Mouse (Mus musculus) mesoderm, embryonic 11.5 days (tissue): ENCODE measurements around the gene Ctnna2.

Experiments used
- DNase-seq: peaks from one replicate; pipeline ENCODE4 v3.0.0-alpha.2; 2012; ENCODE audit warnings: low read depth, low spot score

Gene Ctnna2

DNA sequence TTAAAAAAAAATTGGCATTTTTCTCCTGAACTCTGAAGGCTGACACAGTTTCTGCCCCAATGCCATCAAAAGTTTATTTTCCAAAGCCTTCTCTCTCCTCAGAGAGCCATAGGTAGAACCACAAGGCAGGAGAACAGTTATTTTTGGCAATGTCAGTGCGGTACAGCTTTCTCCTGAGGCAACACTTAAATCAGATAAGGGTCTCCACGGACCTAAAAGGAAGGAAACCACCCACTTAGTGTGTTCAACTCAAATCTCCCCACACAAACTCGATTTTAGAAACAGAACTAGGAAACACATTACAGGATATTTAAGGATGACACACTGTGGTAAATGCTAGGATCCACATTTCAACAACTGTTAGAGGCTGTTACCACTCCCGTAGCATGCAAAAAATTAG, 803.7 kb downstream of the Ctnna2 start:
- no peak for DNase-seq

DNA sequence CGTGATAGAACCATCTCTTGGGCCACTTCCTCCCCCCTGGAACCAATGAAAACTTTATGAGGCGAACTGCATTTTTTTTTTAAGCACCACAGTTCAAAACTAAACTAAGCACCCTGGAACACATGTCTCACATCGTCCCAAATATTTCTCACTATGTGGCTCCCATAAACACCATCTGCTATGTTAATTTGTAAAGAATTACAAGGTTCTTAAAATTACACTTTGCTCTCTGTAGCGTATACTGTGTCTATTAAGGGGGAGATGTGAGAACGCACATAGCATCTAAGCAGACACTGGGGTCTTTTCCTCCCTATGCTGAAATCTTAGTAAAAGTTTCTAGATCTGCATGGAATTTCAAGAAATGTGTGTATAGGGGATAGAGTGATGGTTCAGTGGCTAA, 822.5 kb downstream of the Ctnna2 start:
- DNase-seq = no peak

DNA sequence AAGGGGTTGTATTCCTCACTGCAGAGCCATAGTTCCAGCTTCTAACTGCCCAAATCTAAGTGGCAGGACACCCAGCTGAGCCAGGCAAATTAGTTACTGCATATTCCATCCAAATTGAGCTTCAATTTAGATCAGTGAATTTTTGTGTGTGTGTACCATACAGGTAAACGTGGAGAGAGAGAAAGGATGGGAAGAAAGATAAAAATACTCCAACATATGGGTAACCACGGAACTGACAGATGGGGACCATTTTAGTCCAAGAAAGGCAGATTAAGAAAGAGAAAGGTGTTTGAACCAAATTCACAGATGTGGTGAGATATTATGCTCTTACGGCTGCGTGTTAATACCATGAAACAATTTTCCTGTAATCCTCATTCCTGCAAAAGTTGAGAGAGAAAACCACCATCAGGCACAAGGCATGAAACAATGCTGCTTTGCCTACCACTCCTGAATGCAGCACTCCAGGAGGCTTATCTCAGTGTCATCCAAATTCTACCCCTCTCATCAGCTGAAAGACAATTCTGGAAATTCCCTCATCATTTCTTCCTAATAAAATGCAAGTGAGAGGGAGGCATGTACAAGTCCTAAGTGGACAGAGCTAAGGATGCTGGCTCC, 840.1 kb downstream of the Ctnna2 start:
- no peak for DNase-seq

DNA sequence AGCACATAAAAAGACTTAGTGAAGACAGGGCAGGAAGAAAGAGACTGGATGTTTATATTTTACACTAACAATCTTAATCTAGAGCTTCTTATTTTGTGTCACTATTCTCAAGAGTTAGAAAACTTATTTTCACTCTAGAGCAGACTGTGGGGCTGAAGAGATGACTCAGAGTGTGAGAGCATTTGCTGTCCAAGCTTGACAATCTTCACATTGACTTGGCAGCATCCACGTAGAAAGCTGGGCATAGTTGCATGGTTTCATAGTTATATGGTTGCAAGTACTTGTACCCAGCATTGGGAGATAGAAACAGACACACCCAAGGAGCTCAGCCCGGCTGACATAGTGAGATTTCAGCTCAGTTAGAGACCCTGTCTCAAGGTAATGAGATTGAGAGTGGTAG, 858.6 kb downstream of the Ctnna2 start:
- DNase-seq = no peak

DNA sequence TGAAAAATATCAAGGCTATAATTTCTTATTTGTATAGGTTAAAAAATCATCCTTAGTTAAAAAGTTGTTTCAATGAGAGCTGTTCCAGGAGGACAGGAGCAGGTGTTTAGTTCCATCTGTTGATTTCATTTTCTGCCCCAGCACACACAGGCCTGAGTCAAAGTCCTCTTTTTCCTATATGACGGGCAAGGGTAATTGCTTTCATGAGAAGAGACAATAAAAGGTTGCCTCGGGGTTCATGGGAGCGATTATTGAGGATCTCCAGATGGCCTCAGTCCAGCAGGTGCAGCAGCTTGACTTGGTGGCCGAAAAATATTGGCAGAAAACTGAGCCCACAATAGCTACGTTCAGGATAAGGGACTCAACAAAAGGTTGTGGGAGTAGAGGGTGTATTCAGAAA, 859.0 kb downstream of the Ctnna2 start:
- DNase-seq = peak; percentile 27

DNA sequence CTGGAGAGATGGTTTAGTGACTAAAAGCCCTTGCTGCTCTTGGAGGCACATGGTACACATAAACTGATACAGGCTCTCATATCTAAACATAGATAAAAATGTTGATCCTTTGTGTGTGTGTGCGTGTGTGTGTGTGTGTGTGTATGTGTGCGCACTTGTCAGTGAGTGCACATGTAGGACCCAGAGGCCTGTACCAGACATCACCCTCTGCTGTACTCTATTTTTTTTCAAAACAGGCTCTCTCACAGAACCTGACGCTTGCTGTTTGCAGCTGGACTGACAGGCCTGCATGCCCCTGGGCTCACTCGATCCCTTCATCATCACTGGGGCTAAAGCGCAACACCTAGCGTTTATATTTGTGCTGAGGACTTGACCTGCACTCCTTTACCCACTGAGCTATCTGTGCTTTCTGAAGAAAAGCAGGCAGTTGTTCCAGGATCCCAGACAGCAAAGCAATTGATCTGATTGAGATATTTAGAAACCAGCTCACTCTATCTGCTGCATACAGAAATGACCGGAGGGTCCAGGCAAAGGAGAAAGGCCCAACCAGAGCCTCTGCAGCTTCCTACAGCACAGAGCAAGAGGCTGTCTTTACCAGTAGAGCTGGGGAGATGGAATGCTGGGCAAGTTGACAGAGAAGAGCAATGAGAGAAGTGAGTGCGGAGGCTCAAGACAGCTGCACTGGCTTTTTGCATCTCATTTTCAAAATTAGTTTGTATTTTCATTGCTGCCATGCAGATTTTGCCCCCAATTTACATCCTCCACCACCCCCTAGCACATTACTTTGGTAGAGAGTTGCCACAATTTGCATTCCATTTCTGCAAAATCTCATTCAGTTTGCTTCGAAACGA, 870.2 kb downstream of the Ctnna2 start:
- no peak for DNase-seq

DNA sequence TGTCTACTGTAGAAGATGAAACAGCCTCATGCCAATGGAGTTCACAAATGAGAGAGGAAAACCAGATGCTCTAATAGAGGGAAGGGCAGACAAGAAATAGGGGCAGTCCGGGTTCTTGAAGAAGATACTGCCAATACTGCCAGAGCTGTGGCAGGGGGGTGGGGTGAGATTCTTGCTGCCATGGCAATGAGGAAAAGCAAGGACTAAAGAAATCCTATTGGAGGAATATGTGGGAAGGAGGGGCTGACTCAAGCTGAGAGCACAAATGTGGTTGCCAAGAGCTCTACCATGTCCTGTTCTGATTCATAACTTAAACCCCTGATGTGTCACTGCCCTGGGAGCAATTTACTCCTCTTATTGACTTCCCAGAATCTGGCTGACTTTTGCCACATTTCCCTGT, 878.5 kb downstream of the Ctnna2 start:
- DNase-seq = no peak

DNA sequence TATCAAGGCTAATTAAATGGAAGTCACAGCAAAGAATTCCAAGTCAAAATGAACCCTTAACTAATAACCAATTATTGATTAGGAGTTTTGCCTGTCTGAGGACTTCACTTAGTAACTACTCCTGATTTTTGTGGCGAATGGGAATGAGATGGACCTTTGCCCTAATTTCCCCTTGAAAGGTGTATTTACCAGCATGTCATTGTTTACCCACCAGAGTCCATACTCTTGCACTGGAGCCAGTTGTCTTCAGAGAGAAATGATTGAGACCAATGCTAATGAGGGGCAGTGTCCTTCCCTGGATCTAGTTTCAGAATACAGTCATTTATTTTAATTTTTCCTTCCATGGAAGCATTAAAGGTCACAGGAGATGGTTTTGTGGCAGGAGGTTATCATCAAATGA, 881.0 kb downstream of the Ctnna2 start:
- DNase-seq = no peak

DNA sequence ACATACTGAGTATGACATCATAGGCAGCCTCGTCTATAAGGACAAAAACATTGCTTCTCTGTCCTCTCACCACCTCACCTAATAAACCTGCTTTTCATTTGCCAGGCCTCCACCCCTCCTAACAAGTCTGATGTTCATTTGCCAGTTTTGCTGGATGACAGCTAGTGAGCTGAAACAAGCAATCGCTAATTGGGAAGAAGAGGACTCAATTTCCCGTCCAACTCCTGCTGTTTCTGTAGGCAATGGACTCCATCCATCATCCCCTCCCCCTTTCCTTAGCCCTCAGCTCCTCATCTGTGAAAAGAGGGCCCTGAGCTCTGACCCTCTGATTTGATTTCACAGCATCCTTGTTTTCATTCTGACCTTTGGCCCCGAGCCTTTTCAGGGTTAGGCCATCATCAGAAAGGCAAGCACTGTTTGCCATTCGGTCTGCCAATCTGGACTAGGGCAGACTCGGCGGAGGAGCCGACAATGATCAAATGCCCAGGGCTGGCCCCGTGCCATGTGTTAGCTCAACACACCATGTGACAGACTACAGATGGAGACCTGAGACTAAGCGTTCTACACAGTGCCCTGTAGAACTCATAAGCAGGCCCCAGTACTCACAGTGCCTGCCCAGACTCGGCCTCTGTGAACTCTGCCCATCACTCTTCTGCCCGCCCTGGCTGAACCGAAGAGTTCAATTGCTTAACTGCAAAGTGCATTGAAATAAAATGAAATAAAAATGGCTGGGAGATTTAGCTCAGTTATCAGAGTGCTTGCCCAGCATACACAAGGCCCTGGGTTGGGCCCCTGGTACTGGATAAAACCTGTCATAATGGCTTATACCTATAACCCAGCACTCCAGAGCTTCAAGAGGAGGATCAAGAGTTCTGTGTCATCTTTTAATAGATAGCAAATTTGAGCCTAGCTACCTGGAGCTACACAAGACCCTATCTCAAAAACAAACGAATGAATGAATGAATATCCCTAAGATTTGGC, 903.8 kb downstream of the Ctnna2 start:
- DNase-seq = peak; percentile 71

DNA sequence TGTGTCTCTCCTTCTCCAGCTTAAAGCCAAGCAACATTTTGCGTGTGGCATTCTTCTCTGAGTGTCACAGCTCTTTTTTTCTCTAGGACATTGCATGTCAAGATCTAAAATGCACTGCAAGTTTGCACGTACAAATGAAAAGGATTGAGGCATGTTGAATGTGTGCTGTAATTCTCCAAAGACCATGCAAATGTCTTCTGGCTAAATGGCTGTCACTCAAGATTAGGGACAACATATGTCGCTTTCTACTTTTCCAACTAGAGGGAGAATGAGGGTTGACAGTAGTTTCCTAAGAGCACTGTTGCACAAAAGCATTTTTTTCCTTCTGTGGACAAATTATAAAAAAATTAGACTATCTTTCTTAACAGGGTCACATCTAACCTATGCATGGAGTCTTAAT, 909.9 kb downstream of the Ctnna2 start:
- no peak for DNase-seq

DNA sequence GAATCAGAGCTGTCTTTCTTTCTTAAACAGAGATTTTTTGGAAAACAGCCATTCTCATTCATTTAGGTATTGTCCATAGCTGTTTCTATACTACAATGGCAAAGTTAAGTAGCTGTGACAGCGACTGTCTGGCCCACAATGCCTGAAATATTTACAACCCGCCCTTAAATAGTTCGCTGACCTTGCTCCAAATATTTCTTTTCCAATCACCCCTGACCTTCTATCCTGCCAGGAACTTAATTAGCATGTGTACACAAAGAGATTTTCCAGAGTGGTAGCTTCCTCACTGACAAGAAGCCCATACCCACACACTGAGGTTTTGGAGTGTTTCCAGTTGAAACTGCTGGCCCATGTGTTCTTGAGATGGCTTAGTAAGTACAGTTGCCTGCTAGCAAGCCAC, 928.8 kb downstream of the Ctnna2 start:
- peak; percentile 69 for DNase-seq

DNA sequence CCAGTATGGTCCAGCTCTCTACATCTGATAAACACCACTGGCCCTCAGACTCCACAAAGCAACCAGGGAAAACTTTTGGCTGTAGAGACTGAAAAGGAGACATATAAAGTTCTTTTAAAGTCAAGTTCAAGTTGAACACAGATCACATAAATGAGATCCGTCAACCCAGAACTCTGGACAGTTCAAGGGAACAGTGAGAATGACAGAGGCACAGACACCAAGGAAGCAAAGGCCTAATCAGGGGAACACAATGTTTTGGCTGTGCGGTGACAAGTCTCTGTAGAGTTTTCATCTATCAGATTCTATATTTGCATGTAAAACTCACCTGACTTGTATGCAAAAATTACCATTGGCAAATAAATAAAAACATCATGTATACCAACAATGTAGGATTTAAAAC, 929.3 kb downstream of the Ctnna2 start:
- DNase-seq = no peak

DNA sequence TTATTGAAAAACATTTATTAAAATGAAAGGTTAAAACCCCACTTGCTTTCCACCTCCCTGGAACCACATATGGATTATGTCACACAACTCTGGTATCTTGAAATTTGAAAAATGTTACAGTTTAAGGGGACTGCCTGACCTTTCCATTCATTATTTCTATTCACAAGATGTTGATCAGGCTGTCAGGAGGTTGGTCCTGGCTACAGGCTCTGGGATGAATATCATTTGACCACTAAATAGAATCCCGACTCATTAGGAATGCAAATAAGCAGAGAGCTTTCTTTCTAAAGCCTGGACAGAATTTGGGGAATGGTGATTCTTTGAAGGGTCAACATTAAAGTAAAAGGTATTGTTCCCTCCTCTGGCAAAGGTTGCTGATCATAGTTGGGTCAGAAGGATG, 931.9 kb downstream of the Ctnna2 start:
- no peak for DNase-seq

DNA sequence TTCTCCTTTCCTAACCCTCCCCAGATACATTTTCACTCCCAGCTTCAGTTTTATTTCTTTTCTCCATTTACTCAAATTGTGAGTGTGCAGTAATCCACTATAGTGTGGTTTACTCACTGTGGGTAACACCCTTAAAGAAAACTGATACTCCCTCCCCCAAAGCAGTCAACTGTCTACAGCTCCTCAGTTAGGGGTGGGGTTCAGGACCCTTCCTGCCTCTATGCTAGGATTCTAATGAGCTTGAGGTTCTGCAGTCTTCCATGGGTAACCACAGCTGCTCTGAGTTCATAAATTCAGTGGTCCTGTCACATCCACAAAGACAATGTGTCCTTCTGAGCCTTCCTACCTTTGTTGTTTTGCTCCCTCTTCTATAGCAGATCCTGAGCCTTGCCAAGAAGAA, 954.4 kb downstream of the Ctnna2 start:
- DNase-seq = no peak

DNA sequence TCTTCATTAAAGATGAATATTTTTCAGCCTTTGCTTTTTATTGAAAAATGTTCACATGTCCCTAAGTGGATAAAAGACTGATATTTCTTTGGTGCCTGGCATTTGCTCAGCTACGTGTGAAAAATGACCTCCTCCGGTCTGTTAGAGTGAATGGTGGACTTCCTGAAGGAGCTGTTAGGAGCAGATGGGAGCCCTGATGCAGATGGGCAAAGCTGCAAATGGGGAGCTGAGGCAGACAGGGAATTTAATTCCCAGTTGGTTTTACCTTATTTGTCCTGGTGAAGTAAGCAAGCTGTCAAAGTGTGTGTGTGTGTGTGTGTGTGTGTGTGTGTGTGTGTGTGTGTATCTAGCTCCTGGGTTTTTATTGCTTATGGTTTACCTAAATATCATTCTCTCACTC, 966.3 kb downstream of the Ctnna2 start:
- DNase-seq = no peak

DNA sequence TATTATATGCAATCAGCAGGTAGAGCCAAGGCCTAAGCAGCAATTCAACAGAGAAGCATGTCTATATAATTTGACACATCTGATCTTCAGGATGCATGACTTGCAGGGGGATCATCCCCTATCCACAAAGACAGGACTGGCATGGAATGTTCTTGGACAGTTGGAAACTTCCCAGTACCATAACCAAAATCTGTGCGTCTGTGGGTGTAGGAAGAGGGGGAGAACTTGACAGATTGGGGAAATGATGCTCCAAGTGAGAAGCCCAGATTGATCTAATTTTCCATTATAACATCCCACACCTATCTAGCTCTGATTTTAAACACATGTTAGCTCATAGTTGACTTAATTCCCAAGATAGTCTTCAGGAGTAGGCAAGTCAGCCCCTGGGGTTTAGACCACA, 968.5 kb downstream of the Ctnna2 start:
- DNase-seq = no peak

DNA sequence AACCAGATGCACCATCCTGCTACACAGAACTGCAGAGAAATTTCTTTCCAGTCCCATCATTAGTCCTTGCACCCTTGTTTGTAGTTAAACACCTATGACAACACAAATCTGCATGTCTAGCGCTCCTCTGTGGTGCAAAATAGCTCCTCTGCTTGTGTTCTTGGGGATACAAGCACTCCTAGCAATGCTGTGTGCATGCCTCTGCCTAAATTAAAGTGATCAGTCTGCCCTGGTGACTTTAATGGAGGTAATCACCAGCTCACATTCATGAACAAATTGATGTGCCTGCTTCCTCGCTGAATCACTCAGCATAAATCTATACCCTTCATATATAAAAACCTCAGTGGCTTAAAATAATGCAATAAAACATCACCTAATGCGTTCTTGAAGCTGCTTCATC, 987.4 kb downstream of the Ctnna2 start:
- no peak for DNase-seq

DNA sequence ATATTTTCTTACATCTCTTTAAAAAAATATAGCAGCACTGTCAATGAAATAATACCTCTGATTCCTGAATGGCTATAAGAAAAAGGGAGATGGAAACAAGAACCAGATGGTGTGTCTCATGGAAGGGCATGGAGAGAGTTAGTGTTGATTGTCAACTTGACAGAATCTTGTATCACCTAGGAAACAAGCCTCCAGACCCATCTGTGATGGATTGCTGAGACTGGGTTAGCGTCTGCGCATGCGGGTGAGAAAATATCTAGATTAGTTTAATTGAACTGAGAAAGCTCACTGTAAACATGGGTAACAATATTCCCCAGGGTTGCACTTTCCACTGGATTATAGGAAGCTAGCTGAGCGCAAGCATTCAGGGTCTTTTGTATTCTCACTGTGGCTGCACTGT, 994.7 kb downstream of the Ctnna2 start:
- DNase-seq = peak; percentile 4

DNA sequence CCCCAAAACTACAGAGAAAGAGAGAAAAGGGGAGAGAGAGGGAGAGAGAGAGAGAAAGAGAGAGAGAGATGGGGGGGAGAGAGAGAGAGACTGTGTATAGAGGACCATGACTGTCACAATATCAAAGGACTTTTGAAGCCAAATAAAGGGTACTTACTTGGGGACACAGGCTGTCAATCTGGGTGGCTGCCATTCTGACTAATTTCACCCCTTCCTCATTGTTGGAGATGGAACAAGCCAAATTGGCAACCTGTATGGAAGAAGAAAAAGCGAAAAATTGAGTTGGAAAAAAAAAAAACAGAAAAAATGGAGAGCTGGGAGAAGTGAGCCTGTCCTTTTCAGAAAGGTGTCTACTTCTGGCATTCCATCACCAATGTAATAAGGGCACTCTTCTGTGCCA, 997.8 kb downstream of the Ctnna2 start:
- no peak for DNase-seq

DNA sequence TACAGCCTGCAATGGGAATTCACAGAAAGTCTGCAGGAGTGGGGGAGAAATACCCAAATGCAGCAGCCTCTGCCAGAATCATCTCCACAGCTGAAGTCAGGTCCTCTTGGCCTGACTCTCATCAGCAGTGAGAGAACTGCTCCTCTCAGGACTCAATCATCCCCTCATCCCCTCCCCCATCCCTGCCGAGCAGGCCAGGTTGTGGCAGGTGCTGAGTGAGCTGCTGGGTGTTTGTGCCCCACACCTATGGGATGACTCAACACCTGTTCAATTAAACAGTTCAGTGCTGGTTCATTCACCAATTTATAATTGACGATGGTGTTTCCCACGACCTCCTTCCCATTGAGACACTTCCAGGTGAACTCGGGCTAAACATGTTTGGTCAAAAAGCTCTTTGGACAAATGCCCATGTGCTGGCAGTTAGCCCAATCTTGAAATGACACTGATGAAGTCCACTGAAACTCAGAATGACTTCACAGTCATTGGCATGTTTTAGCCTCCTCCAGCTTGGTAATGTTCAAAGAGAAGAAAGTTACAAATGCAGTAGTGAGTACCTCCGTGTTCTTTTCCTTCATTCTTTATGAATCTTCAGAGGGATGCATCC, 1000.1 kb downstream of the Ctnna2 start:
- DNase-seq = no peak

DNA sequence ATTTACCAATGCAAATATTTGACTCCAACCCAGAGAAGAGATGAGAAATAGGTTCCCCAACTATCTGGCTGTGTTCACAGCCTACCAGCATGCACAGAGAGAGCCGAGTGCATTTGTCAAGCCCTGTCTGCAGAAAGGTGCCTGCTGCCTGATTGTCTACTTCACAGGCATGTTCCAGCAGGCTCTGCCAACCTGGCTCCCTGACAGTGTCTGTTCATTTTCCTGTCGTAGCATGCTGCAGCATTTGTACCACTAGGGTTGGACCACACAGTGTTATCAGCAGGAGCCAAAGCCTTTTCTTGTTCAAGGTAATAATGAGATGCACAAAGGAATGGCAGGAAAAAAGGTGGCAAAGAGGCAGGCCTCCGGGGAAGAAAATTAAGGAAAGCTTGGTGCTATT, 1001.7 kb downstream of the Ctnna2 start:
- DNase-seq = peak; percentile 5

DNA sequence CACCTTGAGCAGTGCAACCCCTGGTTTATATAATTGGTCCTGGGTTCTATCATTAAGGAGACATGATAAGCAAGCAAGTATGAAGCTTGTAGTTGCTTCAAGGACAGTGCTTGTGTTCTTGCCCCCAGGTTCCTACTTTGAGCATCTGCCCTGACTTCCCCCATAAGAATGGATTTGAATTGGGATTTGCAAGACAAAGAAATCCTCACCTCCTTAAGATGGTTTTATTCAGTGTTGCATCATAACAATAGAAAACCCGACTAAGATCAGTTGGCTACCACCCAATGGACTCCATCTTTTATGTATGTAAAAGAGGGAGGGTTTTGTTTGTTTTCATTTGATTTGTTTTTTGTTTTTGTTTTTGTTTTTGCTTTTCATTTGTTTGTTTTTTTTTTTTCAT, 1005.2 kb downstream of the Ctnna2 start:
- DNase-seq = no peak
